Mouse (Mus musculus) erythroblast, embryonic 14.5 days (primary cell): ENCODE measurements around the gene Prepl. TPM values are rescaled to one million over a fixed set of nuclear protein-coding genes. Genes with fewer than 3 reads are reported as not detected.

Experiments used
- H3K27me3 ChIP-seq: 2 replicates; pipeline ENCODE4 v1.6.1; 2012; ENCODE audit warnings: inconsistent platforms; ENCODE audit not compliant: control insufficient read depth
- H3K36me3 ChIP-seq: 2 replicates; pipeline ENCODE4 v1.6.1; 2012; ENCODE audit warnings: mild to moderate bottlenecking, inconsistent platforms; ENCODE audit not compliant: control insufficient read depth
- H3K4me1 ChIP-seq: 2 replicates; pipeline ENCODE4 v1.6.1; 2012; ENCODE audit warnings: inconsistent platforms; ENCODE audit not compliant: control insufficient read depth
- H3K4me3 ChIP-seq: replicated peaks from 2 replicates; pipeline ENCODE3; 2012; ENCODE audit warnings: moderate library complexity, mild to moderate bottlenecking, inconsistent platforms
- H3K9me3 ChIP-seq: 2 replicates; pipeline ENCODE4 v1.6.1; 2012; ENCODE audit warnings: low read length, inconsistent platforms, mixed read lengths; ENCODE audit not compliant: control insufficient read depth
- GATA1 ChIP-seq: IDR thresholded peaks from 2 replicates; pipeline ENCODE4 v1.6.1; 2012; ENCODE audit warnings: low read length, inconsistent platforms, mixed read lengths
- TAL1 ChIP-seq: IDR thresholded peaks from 3 replicates; pipeline ENCODE4 v1.6.1; 2012; ENCODE audit warnings: low read length, inconsistent platforms, mixed read lengths
- polyA plus RNA-seq: library from polyadenylated mRNA; stranded (reverse); fragments of >175 nt; gene quantifications from 2 replicates; pipeline ENCODE4 v1.2.3, GENCODE M21; 2012

The Prepl gene
- polyA plus RNA-seq, 1 experiment = 0.04 TPM

- Histone ChIP-seq H3K36me3 (no peaks in the 10 kb centered on the region), H3K27me3 (no peaks in the 10 kb centered on the region), H3K9me3 (no peaks in the 10 kb centered on the region), H3K4me3 (no peak overlapping the region), H3K4me1 (no peaks in the 10 kb centered on the region)
- TF ChIP-seq TAL1 (no peak), GATA1 (no peak)
These were observed 44.9 kb downstream of the Prepl start for GRCm38 (mm10) chr17:85045160-85045559.

GRCm38 (mm10) chr17:85044466-85044865, 45.6 kb downstream of the Prepl start:
- H3K4me3 ChIP-seq = no peak overlapping the region
- H3K9me3 ChIP-seq = no peaks in the 10 kb centered on the region
- TF ChIP-seq GATA1 = no peak
- TF ChIP-seq TAL1 = no peak
- no peaks in the 10 kb centered on the region for H3K27me3 ChIP-seq
- no peaks in the 10 kb centered on the region for H3K36me3 ChIP-seq
- H3K4me1 ChIP-seq = no peaks in the 10 kb centered on the region

DNA sequence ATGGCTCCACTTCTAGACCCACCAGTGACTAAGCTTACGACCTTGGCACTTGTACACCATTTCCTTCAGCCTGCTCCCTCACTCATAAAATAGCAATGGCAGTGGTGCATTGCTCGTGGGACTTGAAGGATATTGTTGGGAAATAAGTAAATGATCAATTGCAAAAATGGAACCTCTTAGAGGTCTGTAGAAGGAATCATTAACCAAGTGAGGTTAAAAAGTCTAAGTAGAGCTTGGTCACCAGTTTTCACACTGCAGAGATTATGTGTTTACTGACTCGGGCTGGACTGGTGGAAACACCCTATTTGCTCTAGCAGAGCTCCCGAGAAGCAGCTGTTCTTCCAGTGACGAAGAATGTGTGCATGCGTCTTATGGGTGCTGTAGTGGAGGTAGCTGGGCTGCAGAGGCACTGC, 46.6 kb downstream of the Prepl start:
- Histone ChIP-seq H3K4me1 (no peaks in the 10 kb centered on the region), H3K9me3 (no peaks in the 10 kb centered on the region), H3K36me3 (no peaks in the 10 kb centered on the region), H3K4me3 (no peak overlapping the region), H3K27me3 (no peaks in the 10 kb centered on the region)
- TF ChIP-seq TAL1 = no peak
- TF ChIP-seq GATA1 = no peak

- Histone ChIP-seq H3K36me3 (no peaks in the 10 kb centered on the region), H3K4me3 (no peak overlapping the region), H3K27me3 (no peaks in the 10 kb centered on the region), H3K4me1 (no peaks in the 10 kb centered on the region), H3K9me3 (no peaks in the 10 kb centered on the region)
- TF ChIP-seq GATA1 (no peak), TAL1 (no peak)
These were observed 47.6 kb downstream of the Prepl start for GRCm38 (mm10) chr17:85042419-85042818.

- H3K4me1 ChIP-seq = no peaks in the 10 kb centered on the region
- H3K27me3 ChIP-seq = no peaks in the 10 kb centered on the region
- no peaks in the 10 kb centered on the region for H3K36me3 ChIP-seq
- H3K9me3 ChIP-seq = no peaks in the 10 kb centered on the region
- H3K4me3 ChIP-seq = no peak overlapping the region
- TF ChIP-seq GATA1 (no peak), TAL1 (no peak)
These were observed 49.1 kb downstream of the Prepl start for GRCm38 (mm10) chr17:85040913-85041312.

DNA sequence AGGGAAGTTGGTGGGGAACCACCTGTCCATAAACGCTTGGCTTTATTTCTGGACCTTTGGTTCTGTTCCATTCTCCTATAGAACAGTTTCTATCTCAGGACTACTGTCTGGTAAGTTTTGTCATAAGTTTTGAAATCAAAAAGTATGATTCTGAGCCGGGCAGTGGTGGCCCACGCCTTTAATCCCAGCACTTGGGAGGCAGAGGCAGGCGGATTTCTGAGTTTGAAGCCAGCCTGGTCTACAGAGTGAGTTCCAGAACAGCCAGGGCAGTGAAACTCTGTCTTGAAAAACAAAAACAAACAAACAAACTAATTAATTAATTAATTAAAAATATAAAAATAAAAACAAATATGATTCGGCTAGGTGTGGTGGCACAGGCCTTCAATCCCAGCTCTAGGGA, 51.3 kb downstream of the Prepl start:
- H3K36me3 ChIP-seq = no peaks in the 10 kb centered on the region
- H3K9me3 ChIP-seq = no peaks in the 10 kb centered on the region
- TF ChIP-seq TAL1 (no peak), GATA1 (no peak)
- peaks cover 2% of the 10 kb centered on the region; the same call in 1 of the 2 replicates for H3K27me3 ChIP-seq
- no peaks in the 10 kb centered on the region for H3K4me1 ChIP-seq
- H3K4me3 ChIP-seq = no peak overlapping the region

GRCm38 (mm10) chr17:85038311-85038710, 51.7 kb downstream of the Prepl start:
- Histone ChIP-seq H3K4me1 (no peaks in the 10 kb centered on the region), H3K27me3 (peaks cover 2% of the 10 kb centered on the region; the same call in 1 of the 2 replicates), H3K9me3 (no peaks in the 10 kb centered on the region), H3K4me3 (no peak overlapping the region), H3K36me3 (no peaks in the 10 kb centered on the region)
- TF ChIP-seq TAL1 (no peak), GATA1 (no peak)

GRCm38 (mm10) chr17:85037855-85038254, 52.2 kb downstream of the Prepl start:
- Histone ChIP-seq H3K36me3 (no peaks in the 10 kb centered on the region), H3K9me3 (no peaks in the 10 kb centered on the region), H3K27me3 (peaks cover 2% of the 10 kb centered on the region; the same call in 1 of the 2 replicates), H3K4me3 (no peak overlapping the region), H3K4me1 (no peaks in the 10 kb centered on the region)
- no peak for TF ChIP-seq GATA1
- no peak for TF ChIP-seq TAL1

GRCm38 (mm10) chr17:85034068-85034467, 56.0 kb downstream of the Prepl start:
- H3K36me3 ChIP-seq = no peaks in the 10 kb centered on the region
- H3K27me3 ChIP-seq = peaks cover 4% of the 10 kb centered on the region; the same call in 1 of the 2 replicates
- H3K4me1 ChIP-seq = no peaks in the 10 kb centered on the region; the same call in 1 of the 2 replicates
- H3K4me3 ChIP-seq = no peak overlapping the region
- TF ChIP-seq GATA1 (no peak), TAL1 (no peak)
- no peaks in the 10 kb centered on the region for H3K9me3 ChIP-seq

DNA sequence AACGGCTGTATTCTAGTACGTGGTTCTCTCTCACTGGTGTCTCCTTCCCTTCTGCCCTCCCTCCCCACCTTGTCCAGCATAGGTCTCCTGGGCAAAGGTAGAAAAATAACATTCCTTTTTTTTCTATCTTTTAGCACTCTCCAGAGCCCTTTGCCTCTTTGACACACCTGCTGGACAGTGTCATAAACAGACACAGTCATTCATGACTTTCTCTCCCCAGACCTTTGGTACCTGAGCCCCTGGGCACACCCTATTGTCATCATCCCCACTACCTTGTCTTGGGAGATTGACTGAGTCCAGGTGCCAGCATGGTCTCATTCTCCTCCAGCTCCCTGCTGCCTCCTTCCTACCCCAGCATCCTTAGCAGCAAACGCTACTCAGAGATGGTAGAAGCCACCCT, 57.0 kb downstream of the Prepl start:
- no peaks in the 10 kb centered on the region; the same call in 1 of the 2 replicates for H3K4me1 ChIP-seq
- H3K36me3 ChIP-seq = no peaks in the 10 kb centered on the region
- no peaks in the 10 kb centered on the region for H3K9me3 ChIP-seq
- TF ChIP-seq TAL1 (no peak), GATA1 (no peak)
- no peak overlapping the region for H3K4me3 ChIP-seq
- peaks cover 4% of the 10 kb centered on the region; the same call in 1 of the 2 replicates for H3K27me3 ChIP-seq
